Mouse (Mus musculus) bone marrow, adult 2 months (tissue): ENCODE data around the gene Scin. TPM values are rescaled to one million over a fixed set of nuclear protein-coding genes. Genes with fewer than 3 reads are reported as not detected.

Experiments used
- H3K27ac ChIP-seq: fragments of 200-500 bp; 2 replicates; pipeline ENCODE4 v1.5.1; 2012; ENCODE audit warnings: low read depth, mild to moderate bottlenecking, control low read depth, inconsistent platforms, low read length; ENCODE audit not compliant: control insufficient read depth, poor library complexity, insufficient read depth
- H3K4me1 ChIP-seq: fragments of 200-500 bp; 2 replicates; pipeline ENCODE4 v1.6.1; 2011; ENCODE audit warnings: low read length; ENCODE audit not compliant: control insufficient read depth, insufficient read depth
- H3K4me3 ChIP-seq: fragments of 200-500 bp; replicated peaks from 2 replicates; pipeline ENCODE3; 2011; ENCODE audit warnings: mild to moderate bottlenecking, low read depth, low read length, control low read depth; ENCODE audit not compliant: control insufficient read depth
- CTCF ChIP-seq: fragments of 200-500 bp; IDR thresholded peaks from 2 replicates; pipeline ENCODE4 v1.5.1; 2011; ENCODE audit warnings: low read length, control low read depth; ENCODE audit not compliant: control insufficient read depth, insufficient read depth
- POLR2A ChIP-seq: fragments of 200-500 bp; IDR thresholded peaks from 2 replicates; pipeline ENCODE4 v1.6.1; 2011; ENCODE audit warnings: low read depth, mild to moderate bottlenecking, control low read depth, low read length, borderline replicate concordance; ENCODE audit not compliant: control insufficient read depth
- WGBS: fragments of 180-500 bp; shearing (Covaris S2); methylation state at CpG from one replicate; pipeline ENCODE4 v1.1.7; 2018; 5-methylcytosine and 5-hydroxymethylcytosine counted together
- polyA plus RNA-seq: library from polyadenylated mRNA; stranded (reverse); fragments of >200 nt; gene quantifications from 2 replicates; pipeline ENCODE4 v1.2.4, GENCODE M21; 2011; ENCODE audit warnings: low replicate concordance; ENCODE audit not compliant: missing spikeins, insufficient read depth, insufficient read length

Gene Scin
- polyA plus RNA-seq, 1 experiment = not detected

DNA sequence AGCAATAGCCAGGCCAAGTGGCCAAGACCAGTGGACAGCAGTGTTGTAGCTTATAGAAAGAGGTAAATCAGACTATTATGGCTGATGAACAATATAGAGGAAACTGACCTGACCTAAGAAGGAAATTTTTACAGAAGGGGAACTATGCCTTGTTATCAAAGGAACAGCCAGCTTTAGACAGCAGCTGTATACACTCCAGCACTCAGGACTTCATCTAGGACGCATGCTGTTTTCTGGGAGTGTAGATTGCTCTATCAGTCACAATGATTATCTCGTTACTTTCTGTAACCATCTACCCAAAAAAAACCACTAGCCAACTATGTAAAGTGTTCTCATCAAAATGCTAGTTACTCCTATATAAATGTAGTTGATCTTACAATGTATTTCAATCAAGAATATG lies 34.6 kb downstream of the Scin start:
- TF ChIP-seq POLR2A = no peak
- TF ChIP-seq CTCF = no peak
- H3K4me3 ChIP-seq = no peak overlapping the region
- WGBS = 38% methylated on average over 2 of the region's 2 CpGs
- no peaks in the 10 kb centered on the region for H3K4me1 ChIP-seq
- H3K27ac ChIP-seq = no peak overlapping the region

DNA sequence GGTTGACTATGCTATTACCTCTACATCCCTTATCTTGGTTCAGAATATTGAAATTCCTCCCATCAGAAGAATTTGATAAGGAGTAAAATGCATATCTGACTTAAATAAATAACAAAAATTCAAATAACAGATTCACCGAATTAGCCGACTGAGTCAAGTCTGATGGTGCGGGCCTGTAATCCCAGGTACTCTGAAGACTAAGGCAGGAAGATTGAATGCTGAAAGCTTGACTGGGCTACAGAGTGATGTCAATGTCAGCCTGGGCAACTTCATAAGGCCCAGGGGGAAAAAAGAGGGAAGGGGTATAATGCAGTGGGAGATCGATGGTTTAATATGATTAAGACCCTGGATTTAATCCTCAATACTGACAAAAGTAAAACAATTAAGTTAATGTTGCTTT lies 36.6 kb downstream of the Scin start:
- no peak for TF ChIP-seq CTCF

DNA sequence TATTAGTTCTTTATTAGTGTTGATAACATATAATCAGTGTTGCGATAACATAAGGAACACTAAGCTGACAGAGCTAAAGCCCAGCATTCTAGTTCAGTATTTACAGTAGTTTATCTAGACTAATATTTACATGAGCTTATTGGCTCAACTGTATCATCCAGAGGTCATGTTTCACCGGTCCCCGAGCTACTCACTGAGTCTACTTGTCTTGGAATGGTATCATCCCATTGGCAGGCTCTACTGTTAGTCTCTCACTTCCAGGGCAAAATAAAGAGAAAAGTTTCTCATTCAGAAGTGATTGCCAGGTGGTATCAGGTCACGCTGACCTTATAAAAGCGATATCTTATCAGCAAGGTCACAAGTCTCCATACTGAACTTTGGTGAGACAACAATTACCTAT lies 37.0 kb downstream of the Scin start:
- Histone ChIP-seq H3K4me1 (no peaks in the 10 kb centered on the region), H3K27ac (no peak overlapping the region), H3K4me3 (no peak overlapping the region)
- 84% methylated on average over 5 of the region's 5 CpGs for WGBS
- TF ChIP-seq POLR2A (no peak), CTCF (no peak)

More for the DNA sequence above, 36.6 kb downstream of the Scin start:
- WGBS = 88% methylated on average over 4 of the region's 4 CpGs
- no peak overlapping the region for H3K27ac ChIP-seq
- no peak overlapping the region for H3K4me3 ChIP-seq
- H3K4me1 ChIP-seq = no peaks in the 10 kb centered on the region

- WGBS = 73% methylated on average over 3 of the region's 3 CpGs
- no peak for TF ChIP-seq CTCF
- no peak for TF ChIP-seq POLR2A
Observed at GRCm38 (mm10) chr12:40096453-40096852, 37.6 kb downstream of the Scin start.

DNA sequence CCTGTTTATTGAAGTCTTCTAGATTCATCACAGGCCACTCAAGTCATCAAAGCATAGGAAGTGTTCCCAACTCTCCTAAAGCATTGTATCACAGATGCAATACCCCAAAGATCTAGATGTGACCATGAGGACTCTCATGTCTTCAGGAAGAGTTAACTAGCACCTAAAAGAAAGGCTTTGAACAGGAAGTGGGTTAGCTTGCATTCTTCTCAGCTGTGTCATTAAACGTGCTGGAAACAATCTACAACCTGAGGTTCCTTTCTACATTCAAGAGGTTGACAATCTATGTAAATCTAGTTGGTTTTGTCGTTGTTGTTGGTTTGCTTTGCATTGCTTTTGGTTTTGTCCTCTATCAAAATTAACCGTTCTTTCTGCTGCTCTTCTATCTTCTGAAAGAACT lies 44.0 kb downstream of the Scin start:
- Histone ChIP-seq H3K4me3 (no peak overlapping the region), H3K4me1 (no peaks in the 10 kb centered on the region; the same call in 1 of the 2 replicates), H3K27ac (no peak overlapping the region)
- no peak for TF ChIP-seq CTCF
- no peak for TF ChIP-seq POLR2A
- WGBS = 40% methylated on average over 3 of the region's 3 CpGs

More at GRCm38 (mm10) chr12:40096453-40096852, 37.6 kb downstream of the Scin start:
- no peak overlapping the region for H3K4me3 ChIP-seq
- H3K27ac ChIP-seq = no peak overlapping the region
- H3K4me1 ChIP-seq = no peaks in the 10 kb centered on the region

DNA sequence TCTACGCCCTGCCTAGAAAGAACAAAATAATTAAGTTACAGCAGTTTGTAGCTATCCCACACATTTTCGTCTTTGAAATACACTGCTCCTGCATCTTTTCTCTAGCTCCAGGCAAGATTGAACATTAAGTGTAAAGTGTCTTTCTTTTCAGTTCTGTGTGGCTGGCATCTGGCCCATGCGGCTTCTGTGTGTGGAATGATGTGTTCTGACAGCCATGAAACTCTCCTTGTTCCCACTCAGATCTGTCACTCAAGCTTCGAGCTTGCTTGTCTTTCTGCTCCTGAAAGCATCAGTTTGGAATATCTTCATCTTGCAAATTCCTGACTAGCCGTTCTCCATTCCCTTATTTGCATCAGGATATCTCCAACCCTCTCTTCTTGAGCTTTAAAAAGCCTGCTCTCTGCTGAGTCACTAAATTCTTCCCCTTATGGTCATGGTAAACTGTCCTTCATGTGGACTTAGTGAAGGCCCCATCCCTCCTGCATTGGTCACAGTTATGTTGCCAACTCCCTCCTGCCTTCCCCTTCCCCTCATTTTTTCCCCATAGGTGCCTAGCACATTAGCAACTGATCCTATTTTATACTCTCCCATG lies 48.2 kb downstream of the Scin start:
- Histone ChIP-seq H3K4me1 (no peaks in the 10 kb centered on the region; the same call in 1 of the 2 replicates), H3K4me3 (no peak overlapping the region), H3K27ac (no peak overlapping the region)
- TF ChIP-seq POLR2A (no peak), CTCF (no peak)
- WGBS = 81% methylated on average over 5 of the region's 5 CpGs

- WGBS = 10% methylated on average over 6 of the region's 6 CpGs
- no peak overlapping the region for H3K27ac ChIP-seq
- no peak for TF ChIP-seq CTCF
- no peak for TF ChIP-seq POLR2A
- no peaks in the 10 kb centered on the region; the same call in 1 of the 2 replicates for H3K4me1 ChIP-seq
- H3K4me3 ChIP-seq = no peak overlapping the region
Observed at GRCm38 (mm10) chr12:40082453-40083238, 51.4 kb downstream of the Scin start.

DNA sequence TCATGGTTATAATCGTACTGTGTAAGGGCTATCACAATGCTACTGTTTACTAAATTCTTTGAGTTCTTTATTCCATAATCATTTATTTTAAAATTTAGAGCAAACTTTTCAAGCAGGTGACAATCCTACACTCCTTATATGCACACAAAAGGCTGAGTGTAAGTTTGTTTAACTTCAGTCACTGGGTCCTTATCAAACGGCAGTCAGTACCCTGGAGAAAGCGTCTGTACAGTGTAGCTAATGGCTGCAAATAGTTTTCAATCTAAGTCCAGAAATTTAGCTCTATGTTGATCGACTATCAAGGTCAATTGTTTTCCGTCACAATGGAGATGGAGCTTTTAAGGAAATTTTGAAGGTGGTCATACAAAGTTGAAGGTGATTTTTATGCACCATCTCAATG lies 52.0 kb downstream of the Scin start:
- no peak overlapping the region for H3K4me3 ChIP-seq
- TF ChIP-seq POLR2A = no peak
- TF ChIP-seq CTCF = no peak
- H3K27ac ChIP-seq = no peak overlapping the region
- 66% methylated on average over 5 of the region's 5 CpGs for WGBS
- H3K4me1 ChIP-seq = no peaks in the 10 kb centered on the region; the same call in 1 of the 2 replicates

- Histone ChIP-seq H3K27ac (no peak overlapping the region), H3K4me1 (no peaks in the 10 kb centered on the region), H3K4me3 (no peak overlapping the region)
- 40% methylated on average over 5 of the region's 5 CpGs for WGBS
- TF ChIP-seq CTCF (no peak), POLR2A (no peak)
Observed at GRCm38 (mm10) chr12:40073660-40074059, 60.4 kb downstream of the Scin start.
